Mouse (Mus musculus) liver, embryonic 14.5 days (tissue): ENCODE data around the gene Smndc1.

Experiments used
- CTCF ChIP-seq: IDR thresholded peaks from 2 replicates; pipeline ENCODE4 v1.5.1; 2016; ENCODE audit warnings: antibody characterized with exemption, low read depth, control low read depth
- EP300 ChIP-seq: IDR thresholded peaks from 2 replicates; pipeline ENCODE4 v1.6.1; 2016; ENCODE audit warnings: antibody characterized with exemption, low read depth

DNA sequence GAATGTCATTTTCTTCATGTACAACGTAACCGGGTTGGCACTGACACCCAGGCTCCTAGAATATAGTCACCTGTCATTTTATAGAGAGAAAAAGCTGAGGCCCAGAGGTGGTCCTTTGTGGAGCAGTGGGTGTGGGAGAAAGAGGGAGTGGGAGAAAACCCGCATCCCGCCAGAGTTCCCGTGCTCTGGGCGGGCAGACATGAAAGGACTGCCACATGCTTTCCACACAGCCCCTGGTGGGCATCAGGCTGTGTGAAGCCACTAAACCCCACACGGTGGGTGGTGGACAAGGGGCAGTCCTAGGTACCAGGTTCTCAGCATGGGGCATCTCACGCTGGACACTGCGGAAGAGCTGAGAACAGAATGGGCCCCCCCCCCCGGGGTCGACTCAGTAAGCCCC, 40.6 kb upstream of the Smndc1 start:
- TF ChIP-seq CTCF, result no peak
- no peak for TF ChIP-seq EP300
